Mouse (Mus musculus) cerebellum, adult 2 months (tissue): ENCODE measurements at regions not wholly inside any gene's neighbourhood (a gene's known extent, or its start where the extent isn't known, plus 50 kb on each side); places are given as distances from the start of the nearest gene placed in this dataset.

Source experiments
- CTCF ChIP-seq: fragments of 200-500 bp; IDR thresholded peaks from 2 replicates; pipeline ENCODE4 v1.5.1; 2011; ENCODE audit warnings: low read depth, mild to moderate bottlenecking, control low read depth, low read length, moderate library complexity, borderline replicate concordance; ENCODE audit not compliant: insufficient read depth
- POLR2A ChIP-seq: fragments of 200-500 bp; IDR thresholded peaks from 2 replicates; pipeline ENCODE4 v1.6.1; 2011; ENCODE audit warnings: low read length, control low read depth, borderline replicate concordance; ENCODE audit not compliant: insufficient read depth

- TF ChIP-seq CTCF (no peak), POLR2A (no peak)
Observed at GRCm38 (mm10) chr1:190422874-190423273, 252.4 kb upstream of the Prox1 start.
